Mouse (Mus musculus): ENCODE measurements around the gene Usp17le.

GRCm38 (mm10) chr7:104790796-104791195 lies 13.5 kb upstream of the Usp17le start:
- TF ChIP-seq ZNF384 (IDR thresholded peaks at IDR 0.05; ENCODE audit: low read depth, low read length) (no peak), HCFC1 (IDR thresholded peaks at IDR 0.05; ENCODE audit: borderline replicate concordance, insufficient read depth, low read length) (no peak), CHD2 (IDR thresholded peaks at IDR 0.05; ENCODE audit: low read depth, low read length) (no peak), MAFK (IDR thresholded peaks at IDR 0.05; ENCODE audit: insufficient read depth, low read depth, low read length) (no peak)
